ENCODE assay signal across 24 mouse cellular contexts in genomic region chr9:122357626-122358025, GRCm38 (mm10). TPM values are rescaled to one million over a fixed set of nuclear protein-coding genes. Genes with fewer than 3 reads are reported as not detected.
A peak's percentile ranks its signal among the peaks of the same experiment; 100 is the strongest.
DNase-seq lines count a peak whose midpoint lies in the region; ATAC-seq and TF ChIP-seq lines count a peak whose summit lies in the region.
"Had no signal": no experiment of that assay in that cellular context is flagged by ENCODE, and none has a peak within 500 bp of the region (broad histone marks: within the 10 kb centered on the region; RNA-seq: fewer than 3 reads in every experiment).

No protein-coding gene starts in this region.

- peak; percentile 36 for DNase-seq in liver, adult 2 months (ENCODE audit: extremely low read depth, low read depth, low spot score)
- no peak for DNase-seq in liver, postnatal 0 days
- peak; percentile 41 for DNase-seq in adipocyte (ENCODE audit: low spot score)
- no peak for DNase-seq in natural killer cell, adult 2 months (ENCODE audit: low spot score in 2 of 2)
- DNase-seq in midbrain, embryonic 14.5 days: no peak
- DNase-seq: adrenal gland, postnatal 10 days; adrenal gland, postnatal 36 days; cerebellum, adult 11 months; cerebellum, adult 2 months; cerebellum, adult 9-11 months; cerebellum, postnatal 25 days; gastrocnemius, postnatal 25 days; heart, adult 2 months had no signal

- no peak overlapping the region for H3K27ac ChIP-seq in liver, adult 2 months (replicated peaks; ENCODE audit: insufficient read depth, low read depth, low read length)
- no peak overlapping the region for H3K27ac ChIP-seq in liver, postnatal 0 days (ENCODE audit: low read depth)
- H3K27ac ChIP-seq in stomach, embryonic 15.5 days: 0 out of 2 replicates have a peak overlapping the region, but pooled peaks have one; percentile 18
- no peak overlapping the region for H3K27ac ChIP-seq in midbrain, embryonic 14.5 days (replicated peaks; ENCODE audit: low read depth, low read length)
- H3K27ac ChIP-seq: embryonic facial prominence, embryonic 12.5 days; embryonic facial prominence, embryonic 15.5 days; forebrain, embryonic 15.5 days; heart, adult 2 months; heart, embryonic 10.5 days; heart, embryonic 13.5 days; hindbrain, embryonic 10.5 days; hindbrain, embryonic 13.5 days had no signal

- no peak for TF ChIP-seq EP300 in liver, postnatal 0 days (IDR thresholded peaks at IDR 0.05; ENCODE audit: low read depth)

- TF ChIP-seq POLR2A in liver, adult 2 months (IDR thresholded peaks at IDR 0.05; ENCODE audit: extremely low read depth, insufficient read depth, low read length): no peak

- TF ChIP-seq CTCF in liver, adult 2 months (IDR thresholded peaks at IDR 0.05; ENCODE audit: low read depth, low read length): no peak
- no peak for TF ChIP-seq CTCF in liver, postnatal 0 days (IDR thresholded peaks at IDR 0.05; ENCODE audit: low read depth)

- H3K4me1 ChIP-seq in liver, adult 2 months (ENCODE audit: control insufficient read depth, insufficient read depth, low read length): peaks cover 25% of the 10 kb centered on the region; the same call in 1 of the 2 replicates
- H3K4me1 ChIP-seq in liver, postnatal 0 days (ENCODE audit: insufficient read depth): peaks cover 27% of the 10 kb centered on the region
- peaks cover 6% of the 10 kb centered on the region; the same call in 1 of the 2 replicates for H3K4me1 ChIP-seq in stomach, embryonic 15.5 days
- H3K4me1 ChIP-seq in midbrain, embryonic 14.5 days (ENCODE audit: control insufficient read depth, insufficient read depth, low read length): no peaks in the 10 kb centered on the region
- H3K4me1 ChIP-seq: embryonic facial prominence, embryonic 12.5 days; forebrain, embryonic 15.5 days; hindbrain, embryonic 10.5 days had no signal

- H3K9ac ChIP-seq in liver, adult 2 months (ENCODE audit: low read depth, low read length): no peak overlapping the region
- no peak overlapping the region for H3K9ac ChIP-seq in liver, postnatal 0 days (replicated peaks)
- no peak overlapping the region for H3K9ac ChIP-seq in stomach, embryonic 15.5 days
- no peak overlapping the region for H3K9ac ChIP-seq in midbrain, embryonic 14.5 days (replicated peaks; ENCODE audit: low read length)
- H3K9ac ChIP-seq: embryonic facial prominence, embryonic 12.5 days; embryonic facial prominence, embryonic 15.5 days; forebrain, embryonic 15.5 days; heart, embryonic 13.5 days; hindbrain, embryonic 13.5 days had no signal

- ATAC-seq in liver, postnatal 0 days: no peak
- ATAC-seq in stomach, embryonic 15.5 days (ENCODE audit: insufficient read depth, low FRiP score, low read depth): no peak
- ATAC-seq in midbrain, embryonic 14.5 days (ENCODE audit: low FRiP score, low TSS enrichment): no peak
- ATAC-seq: activated CD4-positive, CD25-positive, alpha-beta regulatory T cell, adult 4 months; CD4-positive, CD25-positive, alpha-beta regulatory T cell, adult 4 months; forebrain, embryonic 15.5 days; hindbrain, embryonic 16.5 days had no signal

- peaks cover 9% of the 10 kb centered on the region; the same call in 1 of the 2 replicates for H3K79me2 ChIP-seq in liver, adult 2 months (ENCODE audit: control insufficient read depth, insufficient read depth, low read length)

- no peak overlapping the region for H3K4me2 ChIP-seq in liver, postnatal 0 days (ENCODE audit: low read depth, low read length)
- H3K4me2 ChIP-seq in stomach, embryonic 15.5 days: no peak overlapping the region
- no peak overlapping the region for H3K4me2 ChIP-seq in midbrain, embryonic 14.5 days (ENCODE audit: low read length)
- H3K4me2 ChIP-seq: embryonic facial prominence, embryonic 12.5 days; embryonic facial prominence, embryonic 15.5 days; forebrain, embryonic 15.5 days; heart, embryonic 13.5 days; hindbrain, embryonic 13.5 days had no signal

- H3K27me3 ChIP-seq in liver, adult 2 months (ENCODE audit: control insufficient read depth, insufficient read depth, low read length): no peaks in the 10 kb centered on the region
- H3K27me3 ChIP-seq in liver, postnatal 0 days (ENCODE audit: insufficient read depth, low read length): no peaks in the 10 kb centered on the region
- no peaks in the 10 kb centered on the region for H3K27me3 ChIP-seq in stomach, embryonic 15.5 days (replicated peaks)
- H3K27me3 ChIP-seq in midbrain, embryonic 14.5 days (ENCODE audit: control insufficient read depth, insufficient read depth, low read length): no peaks in the 10 kb centered on the region
- H3K27me3 ChIP-seq: embryonic facial prominence, embryonic 12.5 days; embryonic facial prominence, embryonic 15.5 days; forebrain, embryonic 15.5 days; heart, embryonic 13.5 days had no signal

- 19% methylated on average over 1 of the region's 1 CpGs for WGBS in liver, adult 2 months
- whole genome bisulfite sequencing in liver, postnatal 0 days (ENCODE audit: insufficient replicate concordance): 74% methylated on average over 1 of the region's 1 CpGs
- WGBS in stomach, embryonic 15.5 days: 65% methylated on average over 1 of the region's 1 CpGs
- 87% methylated on average over 1 of the region's 1 CpGs for WGBS in midbrain, embryonic 14.5 days

- no peaks in the 10 kb centered on the region for H3K36me3 ChIP-seq in liver, adult 2 months (ENCODE audit: control insufficient read depth, insufficient read depth, low read length)
- H3K36me3 ChIP-seq in liver, postnatal 0 days (replicated peaks; ENCODE audit: insufficient read depth, low read length): no peaks in the 10 kb centered on the region
- no peaks in the 10 kb centered on the region for H3K36me3 ChIP-seq in stomach, embryonic 15.5 days
- no peaks in the 10 kb centered on the region for H3K36me3 ChIP-seq in midbrain, embryonic 14.5 days (ENCODE audit: control insufficient read depth, insufficient read depth, low read length)
- H3K36me3 ChIP-seq: embryonic facial prominence, embryonic 12.5 days; embryonic facial prominence, embryonic 15.5 days; forebrain, embryonic 15.5 days; hindbrain, embryonic 10.5 days; hindbrain, embryonic 13.5 days had no signal

- no peak overlapping the region for H3K4me3 ChIP-seq in liver, adult 2 months (ENCODE audit: insufficient read depth, low read depth, low read length)
- no peak overlapping the region for H3K4me3 ChIP-seq in liver, postnatal 0 days (ENCODE audit: low read depth, low read length)
- H3K4me3 ChIP-seq in stomach, embryonic 15.5 days (replicated peaks): no peak overlapping the region
- no peak overlapping the region for H3K4me3 ChIP-seq in midbrain, embryonic 14.5 days (replicated peaks; ENCODE audit: low read depth, low read length)
- H3K4me3 ChIP-seq: embryonic facial prominence, embryonic 12.5 days; embryonic facial prominence, embryonic 15.5 days; forebrain, embryonic 15.5 days; heart, adult 2 months; heart, embryonic 10.5 days; heart, embryonic 13.5 days; hindbrain, embryonic 10.5 days; hindbrain, embryonic 13.5 days had no signal

- no peaks in the 10 kb centered on the region for H3K9me3 ChIP-seq in liver, postnatal 0 days (ENCODE audit: low read length)
- no peaks in the 10 kb centered on the region for H3K9me3 ChIP-seq in stomach, embryonic 15.5 days
- H3K9me3 ChIP-seq in midbrain, embryonic 14.5 days (ENCODE audit: control insufficient read depth, low read length): no peaks in the 10 kb centered on the region
- H3K9me3 ChIP-seq: embryonic facial prominence, embryonic 12.5 days; embryonic facial prominence, embryonic 15.5 days; forebrain, embryonic 15.5 days; heart, embryonic 10.5 days; heart, embryonic 13.5 days; hindbrain, embryonic 13.5 days had no signal

RNA-seq across cellular contexts. Expression of gene Abhd5, which starts 6.2 kb away (rescaled TPM):
- 19.5 and 20.3 TPM in 2 replicates for total RNA-seq in liver, adult 2 months (2014; rRNA removed)
- polyA plus RNA-seq in liver, adult 2 months (2012; rRNA removed): 15.9 and 17.3 TPM in 2 replicates
- polyA plus RNA-seq in liver, postnatal 0 days (2015; fragmentation: Nextera tagmentation; extraction: Ambion mirVana): 22.3 and 25.4 TPM in 2 replicates
- polyA plus RNA-seq in stomach, embryonic 15.5 days (2015; fragmentation: Nextera tagmentation; extraction: Ambion mirVana): 20.6 and 25.2 TPM in 2 replicates
- 22.0 and 28.0 TPM in 2 replicates for polyA plus RNA-seq in midbrain, embryonic 14.5 days (2014; fragmentation: Nextera tagmentation; extraction: Ambion mirVana)

Comparison
In these comparisons a context has a peak if more than half of its experiments do, and no peak if none do; other contexts are left out.
1. DNase-seq: peak in liver, adult 2 months (single experiment) and adipocyte (single experiment); none in liver, postnatal 0 days (single experiment), natural killer cell, adult 2 months (0 of 2) and midbrain, embryonic 14.5 days (single experiment).